Mouse (Mus musculus): ENCODE results near the gene Zfp839. TPM values are rescaled to one million over a fixed set of nuclear protein-coding genes. Genes with fewer than 3 reads are reported as not detected.
A peak's percentile ranks its signal among the peaks of the same experiment; 100 is the strongest.

Zfp839 gene
- polyA plus RNA-seq, 1 experiment from 2014 or later = 1.8 TPM

- WGBS (ENCODE audit: insufficient replicate concordance) = 62% methylated on average over 2 of the region's 2 CpGs
- DNase-seq (no peak), ATAC-seq (no peak)
- Histone ChIP-seq H3K4me3 (ENCODE audit: low read depth, low read length) (no peak overlapping the region), H3K9me3 (ENCODE audit: low read length) (no peaks in the 10 kb centered on the region), H3K27me3 (ENCODE audit: insufficient read depth, low read length) (no peaks in the 10 kb centered on the region), H3K4me2 (ENCODE audit: low read depth, low read length) (no peak overlapping the region), H3K27ac (ENCODE audit: low read depth) (no peak overlapping the region), H3K9ac (replicated peaks) (no peak overlapping the region), H3K36me3 (replicated peaks; ENCODE audit: insufficient read depth, low read length) (no peaks in the 10 kb centered on the region), H3K4me1 (ENCODE audit: insufficient read depth) (no peaks in the 10 kb centered on the region)
- no peak for TF ChIP-seq EP300 (IDR thresholded peaks at IDR 0.05; ENCODE audit: low read depth)
- no peak for TF ChIP-seq CTCF (IDR thresholded peaks at IDR 0.05; ENCODE audit: low read depth)
These were observed 28.3 kb upstream of the Zfp839 start for GRCm38 (mm10) chr12:110821787-110822186.

- TF ChIP-seq CTCF (IDR thresholded peaks at IDR 0.05; ENCODE audit: low read depth) = no peak
- no peak for TF ChIP-seq EP300 (IDR thresholded peaks at IDR 0.05; ENCODE audit: low read depth)
- WGBS (ENCODE audit: insufficient replicate concordance) = 73% methylated on average over 7 of the region's 7 CpGs
- H3K27ac ChIP-seq (ENCODE audit: low read depth) = no peak overlapping the region
These were observed 27.7 kb upstream of the Zfp839 start for GRCm38 (mm10) chr12:110822366-110822765.

GRCm38 (mm10) chr12:110828908-110829307 lies 21.1 kb upstream of the Zfp839 start:
- ATAC-seq (no peak), DNase-seq (no peak)
- H3K9me3 ChIP-seq (ENCODE audit: low read length) = no peaks in the 10 kb centered on the region
- H3K4me1 ChIP-seq (ENCODE audit: insufficient read depth) = no peaks in the 10 kb centered on the region
- no peak overlapping the region for H3K27ac ChIP-seq (ENCODE audit: low read depth)
- no peak overlapping the region for H3K4me2 ChIP-seq (ENCODE audit: low read depth, low read length)
- TF ChIP-seq EP300 (IDR thresholded peaks at IDR 0.05; ENCODE audit: low read depth) (no peak), CTCF (IDR thresholded peaks at IDR 0.05; ENCODE audit: low read depth) (no peak)
- no peak overlapping the region for H3K9ac ChIP-seq (replicated peaks)
- no peaks in the 10 kb centered on the region for H3K27me3 ChIP-seq (ENCODE audit: insufficient read depth, low read length)
- no peak overlapping the region for H3K4me3 ChIP-seq (ENCODE audit: low read depth, low read length)
- H3K36me3 ChIP-seq (replicated peaks; ENCODE audit: insufficient read depth, low read length) = no peaks in the 10 kb centered on the region
- WGBS (ENCODE audit: insufficient replicate concordance) = 86% methylated on average over 4 of the region's 4 CpGs

More at GRCm38 (mm10) chr12:110822366-110822765, 27.7 kb upstream of the Zfp839 start:
- DNase-seq (no peak), ATAC-seq (no peak)
- Histone ChIP-seq H3K4me3 (ENCODE audit: low read depth, low read length) (no peak overlapping the region), H3K4me1 (ENCODE audit: insufficient read depth) (no peaks in the 10 kb centered on the region), H3K4me2 (ENCODE audit: low read depth, low read length) (no peak overlapping the region), H3K36me3 (replicated peaks; ENCODE audit: insufficient read depth, low read length) (no peaks in the 10 kb centered on the region), H3K9ac (replicated peaks) (no peak overlapping the region), H3K9me3 (ENCODE audit: low read length) (no peaks in the 10 kb centered on the region), H3K27me3 (ENCODE audit: insufficient read depth, low read length) (no peaks in the 10 kb centered on the region)

GRCm38 (mm10) chr12:110830293-110831024 lies 19.6 kb upstream of the Zfp839 start:
- Histone ChIP-seq H3K4me1 (ENCODE audit: insufficient read depth) (no peaks in the 10 kb centered on the region), H3K4me2 (ENCODE audit: low read depth, low read length) (no peak overlapping the region), H3K36me3 (replicated peaks; ENCODE audit: insufficient read depth, low read length) (no peaks in the 10 kb centered on the region), H3K9me3 (ENCODE audit: low read length) (no peaks in the 10 kb centered on the region), H3K27me3 (ENCODE audit: insufficient read depth, low read length) (no peaks in the 10 kb centered on the region), H3K27ac (ENCODE audit: low read depth) (no peak overlapping the region), H3K4me3 (ENCODE audit: low read depth, low read length) (no peak overlapping the region), H3K9ac (replicated peaks) (no peak overlapping the region)
- WGBS (ENCODE audit: insufficient replicate concordance) = 76% methylated on average over 9 of the region's 11 CpGs
- DNase-seq (no peak), ATAC-seq (no peak)
- no peak for TF ChIP-seq EP300 (IDR thresholded peaks at IDR 0.05; ENCODE audit: low read depth)
- no peak for TF ChIP-seq CTCF (IDR thresholded peaks at IDR 0.05; ENCODE audit: low read depth)

GRCm38 (mm10) chr12:110835182-110835581 lies 14.9 kb upstream of the Zfp839 start:
- no peak overlapping the region for H3K9ac ChIP-seq (replicated peaks)
- ATAC-seq = no peak
- H3K9me3 ChIP-seq (ENCODE audit: low read length) = no peaks in the 10 kb centered on the region
- no peak for DNase-seq
- WGBS (ENCODE audit: insufficient replicate concordance) = 85% methylated on average over 3 of the region's 3 CpGs
- no peaks in the 10 kb centered on the region for H3K36me3 ChIP-seq (replicated peaks; ENCODE audit: insufficient read depth, low read length)
- no peak overlapping the region for H3K4me2 ChIP-seq (ENCODE audit: low read depth, low read length)
- H3K4me1 ChIP-seq (ENCODE audit: insufficient read depth) = 0 out of 2 replicates have a peak, but pooled peaks cover 4% of the 10 kb centered on the region
- no peak overlapping the region for H3K27ac ChIP-seq (ENCODE audit: low read depth)
- H3K4me3 ChIP-seq (ENCODE audit: low read depth, low read length) = no peak overlapping the region
- TF ChIP-seq EP300 (IDR thresholded peaks at IDR 0.05; ENCODE audit: low read depth) (no peak), CTCF (IDR thresholded peaks at IDR 0.05; ENCODE audit: low read depth) (no peak)
- no peaks in the 10 kb centered on the region for H3K27me3 ChIP-seq (ENCODE audit: insufficient read depth, low read length)

GRCm38 (mm10) chr12:110836729-110837128 lies 13.3 kb upstream of the Zfp839 start:
- 0 out of 2 replicates have a peak overlapping the region, but pooled peaks have one; percentile 1 for H3K9ac ChIP-seq (replicated peaks)
- H3K27ac ChIP-seq (ENCODE audit: low read depth) = no peak overlapping the region
- DNase-seq = no peak

More at GRCm38 (mm10) chr12:110836729-110837128, 13.3 kb upstream of the Zfp839 start:
- H3K27me3 ChIP-seq (ENCODE audit: insufficient read depth, low read length) = no peaks in the 10 kb centered on the region
- TF ChIP-seq CTCF (IDR thresholded peaks at IDR 0.05; ENCODE audit: low read depth) (no peak), EP300 (IDR thresholded peaks at IDR 0.05; ENCODE audit: low read depth) (no peak)
- H3K4me3 ChIP-seq (ENCODE audit: low read depth, low read length) = no peak overlapping the region
- WGBS (ENCODE audit: insufficient replicate concordance) = 54% methylated on average over 6 of the region's 6 CpGs
- no peak for ATAC-seq
- 0 out of 2 replicates have a peak, but pooled peaks cover 5% of the 10 kb centered on the region for H3K4me1 ChIP-seq (ENCODE audit: insufficient read depth)
- H3K36me3 ChIP-seq (replicated peaks; ENCODE audit: insufficient read depth, low read length) = no peaks in the 10 kb centered on the region
- no peaks in the 10 kb centered on the region for H3K9me3 ChIP-seq (ENCODE audit: low read length)
- no peak overlapping the region for H3K4me2 ChIP-seq (ENCODE audit: low read depth, low read length)

Measured in liver, postnatal 0 days (tissue).